Mouse (Mus musculus) testis, postnatal 10 days (tissue): ENCODE results near the gene Schip1.
"Not testable (repeated sequence)": the region's sequence is repeated elsewhere in the genome, so short reads cannot be mapped to it uniquely, and the experiment has no call there.

Source experiments
- DNase-seq: peaks from one replicate; pipeline ENCODE4 v3.0.0; 2021; ENCODE audit warnings: low spot score

Gene Schip1

GRCm38 (mm10) chr3:68064731-68065130 lies at the start of gene Schip1:
Schip1 (plus strand) TSS chr3:68064802.
- DNase-seq = peak; percentile 71

DNA sequence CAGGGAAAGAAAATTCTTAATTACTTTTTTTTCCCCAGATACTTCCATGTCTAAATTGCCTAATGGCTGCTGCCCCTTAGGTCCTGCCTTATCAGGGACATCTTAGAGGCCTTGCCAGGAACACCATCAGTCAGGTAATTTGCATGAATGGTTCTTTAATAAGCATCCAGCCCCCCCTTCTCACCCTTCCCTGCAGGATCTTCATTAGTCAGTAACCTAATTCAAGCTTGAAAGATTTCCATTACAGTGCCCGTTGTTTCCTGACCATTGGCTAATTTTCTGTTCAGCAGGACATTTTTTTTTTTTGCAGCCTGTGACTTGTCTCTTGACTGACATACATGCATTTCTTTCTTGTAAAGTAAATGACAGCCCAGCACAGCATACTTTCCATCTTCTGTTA lies 48.8 kb upstream of the Schip1 start:
- DNase-seq = no peak

GRCm38 (mm10) chr3:68019401-68019800 lies 45.2 kb upstream of the Schip1 start:
- DNase-seq = no peak

GRCm38 (mm10) chr3:68036097-68036496 lies 28.5 kb upstream of the Schip1 start:
- DNase-seq = no peak

- no peak for DNase-seq
Measured at GRCm38 (mm10) chr3:68042951-68043350, 21.7 kb upstream of the Schip1 start.

GRCm38 (mm10) chr3:68045475-68046416 lies 18.9 kb upstream of the Schip1 start:
- no peak for DNase-seq

DNA sequence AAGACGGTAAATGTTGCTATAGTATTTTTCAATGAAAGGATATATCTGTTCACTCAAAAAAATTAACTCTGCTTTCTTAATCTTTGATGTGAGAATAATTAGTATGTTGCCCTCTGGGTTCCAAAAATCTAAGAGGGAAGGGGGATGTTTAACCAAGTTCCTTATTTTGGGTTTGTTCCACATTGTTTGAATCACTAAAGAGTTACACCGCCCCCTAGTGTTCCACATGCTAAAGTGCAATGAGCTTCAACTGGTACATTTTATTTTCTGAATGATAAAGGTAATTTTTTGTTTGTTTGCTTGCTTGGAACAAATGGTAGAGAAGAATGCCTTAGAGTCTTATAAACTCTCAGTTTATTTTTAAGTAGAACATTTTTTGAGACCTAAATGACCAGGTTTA lies 11.1 kb upstream of the Schip1 start:
- no peak for DNase-seq

DNA sequence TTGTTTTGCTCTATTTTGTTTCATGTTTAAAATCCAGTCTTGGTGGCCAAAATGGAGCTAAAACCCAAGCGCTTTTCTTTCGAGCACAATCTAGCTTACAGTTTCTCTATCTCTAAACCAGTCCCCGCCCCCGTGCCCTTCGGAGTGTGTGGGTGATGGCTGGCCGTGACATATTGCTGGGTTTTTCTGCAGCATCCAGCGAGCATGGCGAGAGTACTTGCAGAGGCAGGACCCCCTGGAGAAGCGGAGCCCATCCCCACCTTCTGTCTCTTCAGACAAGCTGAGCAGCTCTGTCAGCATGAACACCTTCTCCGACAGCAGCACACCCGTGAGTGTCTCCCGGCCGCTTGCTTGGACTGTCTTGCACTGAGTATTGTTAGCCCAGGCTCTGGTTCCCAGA lies 9.5 kb upstream of the Schip1 start:
- DNase-seq = peak; percentile 42

DNA sequence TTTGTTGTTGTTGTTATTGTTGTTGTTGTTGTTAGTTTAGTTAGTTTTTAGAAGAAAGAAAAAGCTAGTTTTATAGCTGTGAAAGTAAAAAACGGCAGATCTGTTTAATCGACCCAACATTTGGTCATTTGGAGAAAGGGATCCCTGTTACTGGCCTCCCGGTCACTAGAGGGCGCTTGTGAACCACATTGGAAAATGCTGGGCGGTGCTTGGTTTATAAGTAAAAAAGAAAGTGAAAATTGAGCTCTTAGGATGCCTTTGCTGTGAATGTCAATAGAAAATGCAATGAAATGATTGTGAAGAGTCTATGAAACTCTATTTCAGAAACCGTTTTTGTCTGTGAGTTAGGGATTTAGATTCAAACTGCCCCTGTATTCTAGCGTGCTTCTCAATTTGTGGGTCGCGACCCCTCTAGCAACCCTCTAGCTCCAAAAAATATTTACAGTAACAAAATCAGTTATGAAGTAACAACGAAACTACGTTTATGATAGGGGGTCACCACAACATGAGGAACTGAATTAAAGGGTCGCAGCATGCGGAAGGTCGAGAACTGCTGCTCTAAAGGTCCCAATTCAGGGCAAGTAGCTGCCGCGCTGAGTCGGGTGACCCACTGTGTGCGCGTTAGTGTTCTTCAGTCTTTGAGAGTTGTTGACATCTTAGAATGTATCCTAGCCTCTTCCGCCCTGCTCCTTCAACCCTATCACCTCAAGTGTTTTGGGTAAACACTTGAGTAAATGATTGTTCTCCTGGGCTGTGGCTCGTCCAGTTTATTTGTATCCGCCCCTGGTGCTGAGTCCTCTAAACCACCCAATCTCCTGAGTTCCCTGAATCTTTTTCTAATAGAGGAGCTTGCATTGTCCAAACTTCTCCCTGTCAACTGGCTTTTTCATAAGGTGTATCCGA lies 8.0 kb upstream of the Schip1 start:
- DNase-seq = peak; percentile 86

DNA sequence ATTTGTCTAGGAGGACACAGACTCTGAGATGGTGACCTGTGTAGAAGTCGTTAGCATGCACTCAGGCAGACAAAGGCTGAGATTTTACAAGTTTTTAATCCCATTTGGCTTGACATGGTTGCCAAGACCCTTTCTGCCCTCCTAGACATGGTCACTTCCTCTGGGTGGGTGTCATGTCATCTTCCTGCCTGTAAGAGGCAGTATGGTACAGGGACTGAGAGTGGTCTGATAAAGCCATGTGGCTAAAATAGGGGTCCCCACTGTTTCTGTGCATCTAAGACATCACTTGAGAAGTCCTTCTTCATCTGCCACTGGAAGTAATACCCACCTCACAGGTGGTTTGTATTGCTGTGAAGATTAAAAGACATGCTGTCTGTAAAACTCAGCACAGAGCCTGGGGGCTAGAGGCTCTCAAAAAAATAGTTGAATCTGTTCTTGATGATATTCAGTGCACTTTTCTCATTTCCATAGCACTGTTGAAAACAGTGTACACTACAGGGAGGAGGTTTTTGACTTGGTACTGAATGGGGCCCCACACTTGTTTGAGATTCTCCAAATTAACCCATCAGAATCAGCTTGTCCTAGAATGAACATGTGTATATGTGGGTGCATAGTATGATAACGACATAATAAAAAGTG lies 5.3 kb upstream of the Schip1 start:
- no peak for DNase-seq

DNA sequence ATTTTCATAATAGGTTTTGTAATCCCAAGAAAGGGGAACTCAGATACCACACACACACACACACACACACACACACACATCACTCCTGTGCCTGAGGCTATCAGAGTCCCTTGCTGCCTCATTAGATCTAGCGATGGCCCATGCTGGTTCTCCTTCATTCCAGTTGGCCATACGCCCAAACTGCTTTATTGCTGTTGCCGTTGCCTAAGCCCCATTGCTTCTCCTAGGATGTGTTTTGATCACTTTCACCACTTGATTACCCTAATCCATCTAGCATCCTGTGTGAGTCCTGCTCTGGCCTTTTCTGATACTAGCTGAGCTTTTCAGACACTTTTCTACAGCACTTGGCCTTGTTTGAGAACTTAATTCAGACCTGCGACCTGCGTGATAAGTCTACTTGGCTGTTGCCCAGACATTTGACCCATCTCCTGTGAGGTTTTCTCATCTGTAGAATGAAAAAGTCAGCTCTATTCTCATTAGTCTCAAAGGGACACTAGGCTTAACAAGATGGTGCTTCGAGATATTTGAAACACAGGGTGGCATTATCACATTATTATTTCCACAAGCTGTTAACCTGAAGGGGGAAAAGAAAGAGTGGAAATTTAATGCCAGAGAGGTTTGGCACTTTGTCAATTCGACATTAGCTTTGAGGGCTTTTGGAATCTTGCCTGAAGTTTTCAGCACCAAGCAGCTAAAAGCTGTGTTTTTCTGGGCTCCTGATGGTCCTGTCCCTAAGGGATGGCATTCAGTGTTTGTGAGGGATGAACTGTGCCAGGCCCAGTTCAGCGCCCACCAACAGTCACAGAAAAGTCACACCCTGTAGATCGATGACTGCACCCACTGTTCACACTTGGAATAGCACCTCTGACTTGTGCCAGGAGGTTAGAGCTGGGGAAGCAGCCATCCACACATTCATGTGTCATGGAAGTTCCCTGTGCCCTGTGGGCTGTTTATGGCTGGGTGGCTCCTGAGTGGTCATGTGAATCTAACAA lies 7.1 kb downstream of the Schip1 start:
- DNase-seq = no peak

- no peak for DNase-seq
Measured at GRCm38 (mm10) chr3:68077406-68077805, 12.8 kb downstream of the Schip1 start.

DNA sequence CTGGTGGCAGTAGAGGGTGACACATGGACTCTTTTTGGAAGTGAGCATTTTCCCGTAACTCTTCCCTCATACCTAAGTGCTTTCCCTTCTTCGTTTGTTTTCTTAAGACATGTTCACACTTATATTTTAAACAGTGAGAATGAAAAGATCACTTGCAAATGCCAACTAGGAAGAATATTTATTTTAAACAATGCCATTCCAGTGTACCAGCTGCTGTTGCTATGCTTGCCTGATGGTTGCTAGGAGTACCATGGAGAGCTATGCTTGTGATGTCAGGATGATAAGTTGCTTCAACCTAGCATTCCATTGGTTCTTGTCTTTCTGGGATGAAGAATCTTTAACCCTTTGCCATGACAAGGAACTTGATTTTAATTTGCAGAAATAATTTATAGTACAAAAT lies 20.4 kb downstream of the Schip1 start:
- DNase-seq = no peak

DNA sequence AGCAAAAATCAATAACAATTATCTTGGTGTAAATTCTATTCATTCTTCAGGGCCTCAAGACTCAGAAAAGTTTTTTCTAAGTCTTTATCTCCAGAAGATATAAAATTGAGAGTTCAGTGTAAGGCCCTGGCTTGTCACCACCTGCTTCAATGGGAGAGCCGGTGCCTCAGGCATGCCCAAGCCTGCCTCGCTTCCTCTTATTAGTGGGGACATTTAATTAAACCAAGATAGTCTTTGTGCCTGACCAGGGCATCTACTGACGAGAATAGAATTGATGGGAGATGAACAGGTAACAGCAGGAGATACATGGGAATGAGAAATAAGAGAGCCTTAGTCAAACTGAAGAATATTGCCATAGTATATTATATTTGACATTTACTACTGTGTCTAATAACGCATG lies 27.5 kb downstream of the Schip1 start:
- DNase-seq = no peak

DNA sequence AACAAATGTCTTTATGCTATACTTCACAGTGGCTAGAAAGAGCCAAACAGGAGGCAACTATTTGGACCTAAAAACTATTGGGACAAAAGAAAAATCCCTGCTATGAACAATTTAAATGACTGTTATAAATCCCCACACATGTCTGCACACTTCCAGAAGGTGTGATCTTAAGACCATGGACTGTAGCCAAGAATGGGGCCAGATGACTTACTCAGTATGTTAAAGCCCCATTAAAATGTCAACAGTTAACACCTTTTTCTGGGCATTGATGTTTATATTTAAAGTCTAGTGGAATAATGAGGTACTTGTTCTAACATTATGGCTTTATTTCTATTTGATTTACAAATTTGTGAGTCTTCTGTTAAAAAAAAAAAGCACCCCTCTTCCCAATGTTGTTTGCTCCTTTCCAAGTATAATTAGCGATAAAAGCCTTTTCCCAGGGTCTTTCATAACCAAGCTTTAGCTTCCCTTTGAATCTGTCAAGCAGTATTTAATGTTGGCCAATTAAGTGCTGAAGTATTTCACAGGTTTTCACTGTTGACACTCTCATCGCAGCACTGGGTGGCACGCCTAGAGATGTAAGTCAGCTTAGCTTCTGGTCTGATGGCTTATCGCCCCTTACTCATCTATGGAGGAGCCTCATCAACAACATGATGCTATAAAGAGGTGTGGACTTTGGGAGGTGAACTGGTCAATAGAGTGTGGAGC lies 32.3 kb downstream of the Schip1 start:
- DNase-seq = no peak

DNA sequence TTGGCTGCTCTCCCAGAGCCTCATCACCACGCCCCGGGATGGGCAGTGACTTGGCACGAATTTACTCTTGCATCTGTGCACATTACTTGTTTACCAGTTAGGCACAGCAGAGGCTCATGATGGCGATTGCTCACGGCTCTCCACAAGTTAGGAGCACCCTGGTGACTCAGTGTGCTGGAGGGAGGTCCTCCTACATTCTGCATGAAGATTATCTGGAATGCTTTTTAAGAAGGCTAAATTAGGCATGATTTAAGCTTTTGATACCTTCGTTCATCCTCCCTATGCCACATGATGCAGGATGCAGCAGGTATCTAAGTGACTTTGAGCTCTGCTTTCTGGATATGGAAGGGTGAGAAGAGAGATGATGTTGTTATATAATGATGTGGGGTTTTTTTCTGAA lies 35.0 kb downstream of the Schip1 start:
- not testable (repeated sequence) for DNase-seq

GRCm38 (mm10) chr3:68101343-68101742 lies 36.7 kb downstream of the Schip1 start:
- DNase-seq = no peak

GRCm38 (mm10) chr3:68105081-68105685 lies 40.6 kb downstream of the Schip1 start:
- DNase-seq = no peak

DNA sequence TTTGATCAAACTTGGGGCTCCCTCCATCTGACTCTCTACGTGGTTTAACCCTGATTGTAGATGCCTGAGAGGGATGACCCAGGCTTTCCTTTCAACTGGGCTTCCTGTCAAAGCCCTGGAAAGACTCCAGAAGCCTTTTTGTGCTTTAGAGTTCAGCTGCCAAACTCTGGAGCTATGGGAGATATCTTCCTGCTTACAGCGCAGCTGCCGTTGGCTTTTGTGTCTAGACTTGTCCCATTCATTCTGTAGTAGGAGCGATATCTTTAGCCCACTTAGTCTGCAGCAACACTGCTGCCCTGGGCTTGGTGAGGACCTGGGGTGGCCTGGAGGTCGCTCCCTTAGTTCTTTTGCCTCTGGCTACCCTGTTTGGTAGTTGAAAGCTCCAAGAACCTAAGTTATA lies 56.7 kb downstream of the Schip1 start:
- DNase-seq = no peak

GRCm38 (mm10) chr3:68126284-68126856 lies 61.8 kb downstream of the Schip1 start:
- DNase-seq = no peak
